Mouse (Mus musculus) liver, embryonic 14.5 days (tissue): Measurements from ENCODE around the gene Dennd2a.

Source experiments
- CTCF ChIP-seq: IDR thresholded peaks from 2 replicates; pipeline ENCODE4 v1.5.1; 2016; ENCODE audit warnings: antibody characterized with exemption, low read depth, control low read depth
- EP300 ChIP-seq: IDR thresholded peaks from 2 replicates; pipeline ENCODE4 v1.6.1; 2016; ENCODE audit warnings: antibody characterized with exemption, low read depth

DNA sequence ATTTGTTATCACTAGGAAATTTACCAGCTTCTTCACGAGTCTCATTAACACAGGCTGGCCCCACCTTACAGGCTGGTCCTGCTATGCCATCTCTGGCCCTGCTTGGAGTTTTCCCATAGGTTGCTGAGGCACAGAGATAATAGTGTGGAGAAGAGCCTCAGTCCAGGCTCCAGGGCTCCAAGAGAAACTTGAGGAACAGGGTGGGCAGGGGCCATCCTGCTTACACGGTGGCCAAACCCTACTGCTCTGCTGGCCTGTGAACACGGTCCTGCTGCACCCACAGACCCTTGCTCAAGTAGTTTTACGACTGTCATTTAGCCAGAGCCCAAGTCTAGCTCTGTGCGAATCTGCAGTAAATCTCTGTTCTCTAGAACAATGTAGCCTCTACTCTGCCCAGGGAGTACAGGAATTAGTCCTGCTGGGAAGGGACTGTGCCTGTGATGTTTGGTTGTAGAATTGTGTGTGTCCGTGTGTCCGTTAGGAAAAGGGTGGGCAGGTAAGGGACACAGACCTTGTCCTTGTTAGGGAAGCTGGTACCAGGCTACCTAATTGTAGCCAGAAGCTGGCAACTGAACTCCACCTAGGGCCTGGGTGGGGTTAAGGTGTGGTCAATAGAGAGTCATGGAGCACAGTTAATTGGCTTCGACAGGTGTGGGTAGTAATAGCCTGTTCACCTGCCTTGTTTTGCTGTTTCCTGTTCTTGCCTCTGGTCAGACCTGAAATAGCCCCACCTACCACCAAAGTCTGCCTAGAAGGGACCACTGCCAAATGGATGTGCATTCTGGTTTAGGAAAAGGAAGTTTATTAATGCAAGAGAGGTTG lies 102.1 kb downstream of the Dennd2a start:
- TF ChIP-seq CTCF (no peak), EP300 (no peak)
